16 mouse cellular contexts compared by ENCODE assay signal in the genomic region with DNA sequence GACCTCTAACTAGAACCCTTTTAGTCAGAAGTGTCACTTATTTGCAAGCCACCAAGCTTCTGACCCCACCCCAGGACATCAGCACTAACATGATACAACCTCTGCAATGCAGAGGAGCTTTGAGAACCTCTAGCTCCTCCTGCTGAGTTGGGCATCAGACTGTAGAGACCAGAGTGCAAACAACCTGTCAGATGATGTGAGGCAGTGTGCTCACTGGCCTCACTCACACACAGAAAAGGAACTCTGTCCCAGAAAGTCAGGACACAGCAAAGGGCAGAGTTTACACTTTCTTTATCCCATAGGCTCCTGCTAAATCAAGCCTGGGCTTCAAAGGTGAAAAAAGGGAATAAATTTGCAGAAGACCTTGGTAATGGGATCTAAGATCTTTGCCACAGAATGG. TPM values are rescaled to one million over a fixed set of nuclear protein-coding genes. Genes with fewer than 3 reads are reported as not detected.
"Had no signal": no experiment of that assay in that cellular context is flagged by ENCODE, and none has a peak within 500 bp of the region (broad histone marks: within the 10 kb centered on the region; RNA-seq: fewer than 3 reads in every experiment).

No protein-coding gene starts in this region.

- DNase-seq: kidney, postnatal 10 days; kidney, postnatal 4 days; layer of hippocampus, postnatal 36 days; lung, embryonic 14.5 days; midbrain, embryonic 14.5 days; right cerebral cortex, adult 18-20 months; right cerebral cortex, postnatal 25 days; thymus, postnatal 4 days had no signal

- H3K9ac ChIP-seq: limb, embryonic 15.5 days; lung, embryonic 14.5 days; neural tube, embryonic 15.5 days had no signal

- H3K27ac ChIP-seq: limb, embryonic 15.5 days; midbrain, embryonic 10.5 days; neural tube, embryonic 15.5 days had no signal

- ATAC-seq: hindbrain, embryonic 16.5 days; inflammation-experienced regulatory T-cells, adult 6 months had no signal

- H3K4me3 ChIP-seq: limb, embryonic 15.5 days; midbrain, embryonic 10.5 days; myocyte; neural tube, embryonic 15.5 days had no signal

- H3K36me3 ChIP-seq: midbrain, embryonic 10.5 days; neural tube, embryonic 15.5 days had no signal

- H3K9me3 ChIP-seq: limb, embryonic 15.5 days; midbrain, embryonic 10.5 days; neural tube, embryonic 15.5 days had no signal

- H3K4me2 ChIP-seq: limb, embryonic 15.5 days; lung, embryonic 14.5 days; neural tube, embryonic 15.5 days had no signal

- H3K27me3 ChIP-seq: limb, embryonic 15.5 days; neural tube, embryonic 15.5 days had no signal

RNA-seq across cellular contexts. Expression of a gene that starts 58.4 kb away (rescaled TPM):
- total RNA-seq: megakaryocyte, adult 5-6 weeks had no signal
- polyA plus RNA-seq: inflammation-experienced regulatory T-cells, adult 6 months; limb, embryonic 11.5 days had no signal
